Mouse (Mus musculus) heart, embryonic 16.5 days (tissue): ENCODE measurements around the gene Haus2. TPM values are rescaled to one million over a fixed set of nuclear protein-coding genes. Genes with fewer than 3 reads are reported as not detected.

ENCODE experiments used
- ATAC-seq: fragments of 200-750 bp; cut with Nextera tagmentation; replicated peaks from 2 replicates; pipeline ENCODE4 v1.8.0; 2017; ENCODE audit warnings: moderate number of reproducible peaks; ENCODE audit not compliant: insufficient read depth, low FRiP score; ENCODE audit errors: extremely low read depth
- H3K27ac ChIP-seq: fragments of 300-500 bp; sonication (generic); 2 replicates; pipeline ENCODE4 v1.5.1; 2014; ENCODE audit warnings: mild to moderate bottlenecking, low read length, control low read depth, moderate library complexity
- H3K27me3 ChIP-seq: fragments of 300-500 bp; sonication (generic); 2 replicates; pipeline ENCODE4 v1.6.1; 2014; ENCODE audit warnings: low read length, mixed read lengths; ENCODE audit not compliant: control insufficient read depth, insufficient read depth
- H3K36me3 ChIP-seq: fragments of 300-500 bp; sonication (generic); 2 replicates; pipeline ENCODE4 v1.6.1; 2014; ENCODE audit not compliant: control insufficient read depth, insufficient read depth
- H3K4me1 ChIP-seq: fragments of 300-500 bp; sonication (generic); 2 replicates; pipeline ENCODE4 v1.6.1; 2014; ENCODE audit warnings: low read length, mixed read lengths; ENCODE audit not compliant: control insufficient read depth, insufficient read depth
- H3K4me2 ChIP-seq: fragments of 300-500 bp; sonication (generic); 2 replicates; pipeline ENCODE4 v1.6.1; 2014; ENCODE audit warnings: low read depth, mild to moderate bottlenecking, control low read depth, low read length
- H3K4me3 ChIP-seq: fragments of 300-500 bp; sonication (generic); 2 replicates; pipeline ENCODE4 v1.5.1; 2014; ENCODE audit warnings: mild to moderate bottlenecking, control low read depth, low read length
- H3K9ac ChIP-seq: fragments of 300-500 bp; sonication (generic); 2 replicates; pipeline ENCODE4 v1.6.1; 2014; ENCODE audit warnings: low read length, control low read depth
- H3K9me3 ChIP-seq: fragments of 300-500 bp; sonication (generic); replicated peaks from 2 replicates; pipeline ENCODE4 v1.6.1; 2016; ENCODE audit warnings: low read length; ENCODE audit not compliant: control insufficient read depth
- WGBS: fragments of 180-500 bp; shearing (Covaris S2); extraction: QIAGEN DNeasy Blood & Tissue Kit; methylation state at CpG from one replicate; pipeline ENCODE4 v1.1.7; 2014; 5-methylcytosine and 5-hydroxymethylcytosine counted together
- polyA plus RNA-seq: library from polyadenylated mRNA; unstranded; fragments of >200 nt; fragmentation: Nextera tagmentation; extraction: Ambion mirVana; gene quantifications from 2 replicates; pipeline ENCODE4 v1.2.1, GENCODE M21; 2015

The Haus2 gene
- polyA plus RNA-seq, 1 experiment from 2014 or later: 19.3 TPM

DNA sequence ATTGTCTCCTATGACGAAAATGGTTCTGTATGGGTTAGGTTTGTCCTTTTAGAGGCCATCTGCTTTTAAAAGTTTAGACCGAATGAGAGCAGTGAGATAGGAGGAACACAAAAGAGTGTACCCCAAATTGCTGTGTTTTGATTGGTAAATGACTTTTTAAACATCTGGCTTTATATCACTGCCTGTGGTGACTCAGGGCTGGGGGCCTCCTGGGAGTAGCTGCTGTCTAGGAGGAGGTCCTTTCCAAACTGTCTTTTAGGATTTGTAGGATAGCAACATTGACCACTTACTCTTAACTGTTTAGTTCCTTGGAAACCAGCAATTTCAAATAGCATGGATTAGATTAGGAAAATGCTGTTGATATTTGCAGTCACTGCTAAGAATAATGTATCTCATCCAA is 21.1 kb downstream of the Haus2 start:
- Histone ChIP-seq H3K4me3 (no peak overlapping the region; the same call in 1 of the 2 replicates), H3K36me3 (peaks cover 10% of the 10 kb centered on the region), H3K9me3 (no peaks in the 10 kb centered on the region), H3K27ac (no peak overlapping the region), H3K9ac (no peak overlapping the region), H3K4me2 (peak overlapping the region; percentile 81), H3K27me3 (no peaks in the 10 kb centered on the region), H3K4me1 (peaks cover 21% of the 10 kb centered on the region)
- ATAC-seq: no peak
- WGBS: 69% methylated on average over 2 of the region's 2 CpGs

DNA sequence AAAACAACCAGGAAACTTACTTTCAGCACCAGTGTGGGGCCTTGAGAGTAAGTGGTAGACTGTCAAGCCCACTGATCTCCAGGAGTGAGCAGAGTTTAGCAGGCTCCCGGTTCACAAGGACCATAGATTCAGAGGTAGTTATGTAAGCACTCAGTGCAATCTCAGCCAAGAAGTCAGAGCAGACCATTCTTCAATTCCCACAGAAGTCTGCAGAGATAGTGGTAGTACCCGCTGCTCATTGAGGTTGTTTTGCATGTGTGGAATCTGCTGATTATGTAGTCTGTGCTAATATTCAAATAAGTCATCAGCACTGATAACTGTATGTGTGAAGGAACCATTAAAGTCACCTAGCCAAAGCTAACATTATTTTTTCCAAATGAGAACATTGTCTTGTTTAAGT is 21.5 kb downstream of the Haus2 start:
- peak overlapping the region; percentile 17; the same call in 1 of the 2 replicates for H3K4me2 ChIP-seq
- ATAC-seq: no peak
- peaks cover 10% of the 10 kb centered on the region for H3K36me3 ChIP-seq
- H3K9ac ChIP-seq: no peak overlapping the region
- no peaks in the 10 kb centered on the region for H3K9me3 ChIP-seq
- no peak overlapping the region for H3K4me3 ChIP-seq
- H3K27ac ChIP-seq: 0 out of 2 replicates have a peak overlapping the region, but pooled peaks have one; percentile 2
- H3K27me3 ChIP-seq: no peaks in the 10 kb centered on the region
- WGBS: 39% methylated on average over 2 of the region's 2 CpGs
- H3K4me1 ChIP-seq: peaks cover 21% of the 10 kb centered on the region

DNA sequence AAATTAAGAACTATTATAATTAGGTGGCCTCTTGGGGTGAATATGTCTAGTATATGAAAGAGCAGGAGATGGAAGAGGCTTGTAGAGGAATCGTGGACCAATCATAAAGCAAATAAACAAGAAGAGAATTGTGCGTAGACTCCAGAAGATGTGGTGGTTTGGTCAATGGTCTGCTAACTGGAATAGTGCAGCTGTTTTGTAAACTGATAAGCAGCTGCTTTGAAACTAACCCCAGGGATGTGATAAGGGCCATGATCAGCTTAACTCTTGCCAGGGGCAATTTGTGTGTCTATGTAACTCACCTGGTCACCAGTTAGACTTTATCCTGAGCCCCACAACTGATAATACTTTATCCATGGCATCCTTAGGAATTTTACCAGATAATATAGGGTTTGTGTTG is 22.3 kb downstream of the Haus2 start:
- Histone ChIP-seq H3K4me3 (no peak overlapping the region), H3K9ac (no peak overlapping the region), H3K4me2 (no peak overlapping the region; the same call in 1 of the 2 replicates), H3K9me3 (no peaks in the 10 kb centered on the region), H3K4me1 (peaks cover 21% of the 10 kb centered on the region), H3K27ac (peak overlapping the region; percentile 39), H3K36me3 (peaks cover 10% of the 10 kb centered on the region), H3K27me3 (no peaks in the 10 kb centered on the region)
- no peak for ATAC-seq
- 70% methylated on average over 2 of the region's 2 CpGs for WGBS

DNA sequence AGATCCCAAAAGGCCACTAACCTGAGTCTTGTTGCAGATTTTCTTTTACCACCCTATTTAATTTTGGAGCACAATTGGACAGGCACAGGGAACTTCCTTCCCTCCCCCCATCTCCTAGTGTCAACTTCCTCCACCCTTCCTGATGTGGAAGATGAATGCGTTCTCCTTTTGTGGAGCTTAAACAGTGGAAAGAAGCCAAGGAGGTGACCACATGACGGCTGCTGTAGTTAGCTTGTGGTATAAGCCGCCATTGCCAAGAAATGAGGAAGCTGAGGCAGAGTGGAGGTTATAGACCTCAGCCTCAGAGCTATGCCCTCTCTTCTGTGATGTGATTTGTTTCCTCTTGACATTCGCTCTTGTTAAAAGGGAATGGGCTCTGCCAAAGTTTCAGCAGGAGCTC is 22.8 kb downstream of the Haus2 start:
- Histone ChIP-seq H3K9ac (no peak overlapping the region), H3K27ac (peak overlapping the region; percentile 39), H3K4me1 (peaks cover 21% of the 10 kb centered on the region), H3K9me3 (no peaks in the 10 kb centered on the region), H3K4me3 (no peak overlapping the region), H3K27me3 (no peaks in the 10 kb centered on the region), H3K4me2 (peak overlapping the region; percentile 4; the same call in 1 of the 2 replicates), H3K36me3 (peaks cover 10% of the 10 kb centered on the region)
- WGBS: 57% methylated on average over 4 of the region's 4 CpGs
- no peak for ATAC-seq

DNA sequence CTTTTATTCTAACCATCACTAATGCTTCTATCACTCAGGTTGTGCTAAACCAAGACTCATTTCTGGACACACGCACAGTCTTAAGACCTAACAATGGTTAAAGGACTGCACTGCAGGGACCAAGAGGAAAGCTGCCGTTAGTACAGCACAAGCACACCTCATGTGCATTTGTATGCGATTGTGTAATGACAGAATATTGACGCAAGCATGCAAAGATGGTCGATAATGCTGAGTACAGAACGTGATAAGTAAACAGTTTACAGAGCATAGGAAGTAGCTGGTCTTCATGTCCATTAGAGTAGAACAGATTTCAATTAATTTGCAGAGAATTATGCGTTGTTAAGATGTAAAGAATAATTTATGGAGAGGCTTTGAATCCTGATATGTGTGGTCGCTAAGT is 31.7 kb downstream of the Haus2 start:
- Histone ChIP-seq H3K36me3 (no peaks in the 10 kb centered on the region), H3K4me1 (no peaks in the 10 kb centered on the region), H3K27ac (no peak overlapping the region), H3K4me3 (no peak overlapping the region), H3K27me3 (no peaks in the 10 kb centered on the region), H3K4me2 (no peak overlapping the region), H3K9me3 (no peaks in the 10 kb centered on the region), H3K9ac (no peak overlapping the region)
- ATAC-seq: no peak
- WGBS: 90% methylated on average over 8 of the region's 8 CpGs

DNA sequence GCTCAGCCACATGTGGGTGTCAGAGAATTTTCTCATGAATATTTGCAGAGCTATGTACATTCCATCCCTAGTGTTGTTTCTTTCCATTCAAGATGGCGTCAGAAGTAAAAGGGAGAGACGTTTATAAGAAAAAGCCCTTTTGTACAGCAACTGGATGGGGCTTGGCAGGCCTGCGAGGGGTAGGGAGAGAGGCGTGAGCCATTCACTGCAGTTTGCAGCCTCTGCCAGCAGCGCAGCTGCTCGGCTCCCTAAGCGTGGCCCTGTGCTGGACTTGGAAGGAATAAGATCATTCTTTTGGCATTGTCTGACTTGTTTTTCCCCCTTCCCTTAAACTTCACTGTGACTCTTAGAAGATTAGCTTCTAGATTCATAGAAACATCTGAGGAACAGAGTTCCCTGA is 34.7 kb downstream of the Haus2 start:
- Histone ChIP-seq H3K27me3 (no peaks in the 10 kb centered on the region), H3K4me3 (no peak overlapping the region), H3K36me3 (no peaks in the 10 kb centered on the region), H3K9ac (no peak overlapping the region), H3K9me3 (no peaks in the 10 kb centered on the region), H3K27ac (peak overlapping the region; percentile 32; the same call in 1 of the 2 replicates), H3K4me1 (no peaks in the 10 kb centered on the region), H3K4me2 (no peak overlapping the region)
- peak; percentile 78 for ATAC-seq
- 60% methylated on average over 7 of the region's 7 CpGs for WGBS

DNA sequence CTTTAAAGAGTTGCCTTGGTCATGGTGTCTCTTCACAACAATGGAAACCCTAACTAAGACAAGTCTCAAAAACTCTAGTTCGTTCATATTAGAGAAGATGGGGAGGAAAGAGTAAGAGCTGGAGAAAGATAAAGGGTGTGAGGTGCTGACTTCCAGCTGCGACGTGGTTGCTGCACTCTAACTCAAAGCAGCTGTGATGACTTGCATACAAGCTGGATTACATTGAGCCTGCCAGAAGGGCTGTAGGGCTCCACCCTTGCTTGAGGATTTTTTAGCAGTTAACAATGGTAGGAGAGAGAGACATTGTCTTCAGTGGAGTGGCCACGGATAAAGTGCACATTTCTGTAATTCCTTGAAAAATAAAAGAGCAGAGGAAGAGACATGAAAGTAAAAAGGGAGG is 37.6 kb downstream of the Haus2 start:
- H3K36me3 ChIP-seq: no peaks in the 10 kb centered on the region
- H3K4me3 ChIP-seq: no peak overlapping the region
- no peak overlapping the region for H3K9ac ChIP-seq
- WGBS: 58% methylated on average over 4 of the region's 4 CpGs
- H3K27me3 ChIP-seq: no peaks in the 10 kb centered on the region
- H3K27ac ChIP-seq: no peak overlapping the region
- no peak overlapping the region for H3K4me2 ChIP-seq
- H3K9me3 ChIP-seq: no peaks in the 10 kb centered on the region; the same call in 1 of the 2 replicates
- ATAC-seq: no peak
- H3K4me1 ChIP-seq: no peaks in the 10 kb centered on the region

DNA sequence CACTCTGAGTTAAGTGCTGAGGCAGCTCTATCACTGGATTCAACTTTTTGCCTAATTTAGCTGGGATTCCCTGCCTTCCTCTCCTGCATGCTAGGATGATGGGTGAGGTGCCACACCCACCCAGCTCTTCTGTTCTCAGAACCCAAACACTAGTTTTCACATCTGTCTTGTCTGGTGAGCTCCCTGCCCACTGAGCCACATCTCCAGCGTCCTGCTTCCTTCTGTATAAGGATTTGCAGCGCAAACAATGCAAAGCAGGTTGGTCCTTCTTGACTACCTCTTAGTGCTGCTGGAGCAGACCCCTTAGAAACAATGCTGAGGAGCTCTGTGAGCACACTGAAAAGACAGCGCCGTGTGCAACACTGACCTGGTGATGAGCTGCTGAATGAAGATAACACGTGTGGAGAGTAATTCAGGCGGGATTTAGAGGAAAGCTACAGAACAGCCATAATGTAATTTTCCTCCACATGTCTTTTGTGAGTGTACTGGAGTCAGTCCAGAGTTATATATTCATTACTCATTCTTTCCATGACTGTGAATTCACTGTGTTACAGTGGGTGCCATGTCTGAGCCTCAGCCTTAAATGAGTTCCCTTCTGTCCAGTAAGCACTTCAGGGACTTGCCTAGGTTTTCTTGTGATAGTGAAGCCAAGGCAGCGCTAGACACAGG is 43.2 kb downstream of the Haus2 start:
- H3K27me3 ChIP-seq: no peaks in the 10 kb centered on the region
- no peaks in the 10 kb centered on the region; the same call in 1 of the 2 replicates for H3K9me3 ChIP-seq
- ATAC-seq: no peak; the same call in 1 of the 2 replicates
- no peak overlapping the region for H3K9ac ChIP-seq
- no peaks in the 10 kb centered on the region for H3K36me3 ChIP-seq
- peak overlapping the region; percentile 33 for H3K27ac ChIP-seq
- H3K4me2 ChIP-seq: no peak overlapping the region
- no peaks in the 10 kb centered on the region for H3K4me1 ChIP-seq
- WGBS: 48% methylated on average over 7 of the region's 7 CpGs
- no peak overlapping the region for H3K4me3 ChIP-seq

DNA sequence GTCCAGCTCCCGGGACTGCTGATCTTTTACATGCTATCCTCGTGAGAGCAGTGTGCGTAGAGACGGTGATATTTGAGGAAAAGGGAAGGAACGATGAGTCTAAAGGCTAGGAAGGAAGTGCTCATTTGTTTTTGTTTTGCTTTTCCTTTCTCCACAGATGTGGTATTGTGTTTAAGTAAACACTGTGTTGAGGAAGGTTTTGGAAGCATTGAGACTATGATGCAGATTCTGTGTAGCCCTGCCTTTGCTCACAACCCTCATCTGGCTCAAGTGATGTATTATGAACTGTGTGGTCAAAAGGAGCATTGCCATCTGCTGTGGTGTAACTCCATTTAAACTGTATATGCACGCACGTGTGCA is 43.7 kb downstream of the Haus2 start:
- ATAC-seq: no peak
- Histone ChIP-seq H3K27me3 (no peaks in the 10 kb centered on the region), H3K27ac (peak overlapping the region; percentile 33), H3K36me3 (no peaks in the 10 kb centered on the region), H3K9ac (no peak overlapping the region), H3K4me2 (no peak overlapping the region), H3K4me1 (no peaks in the 10 kb centered on the region), H3K4me3 (no peak overlapping the region), H3K9me3 (no peaks in the 10 kb centered on the region; the same call in 1 of the 2 replicates)
- 57% methylated on average over 7 of the region's 7 CpGs for WGBS
